ENCODE assay signal across 9 mouse cellular contexts in genomic region chr16:31932255-31932654, GRCm38 (mm10). TPM values are rescaled to one million over a fixed set of nuclear protein-coding genes. Genes with fewer than 3 reads are reported as not detected.
A peak's percentile ranks its signal among the peaks of the same experiment; 100 is the strongest.
DNase-seq lines count a peak whose midpoint lies in the region; ATAC-seq and TF ChIP-seq lines count a peak whose summit lies in the region.
"Had no signal": no experiment of that assay in that cellular context is flagged by ENCODE, and none has a peak within 500 bp of the region (broad histone marks: within the 10 kb centered on the region; RNA-seq: fewer than 3 reads in every experiment).

No protein-coding gene starts in this region.

- H3K9ac ChIP-seq in liver, embryonic 11.5 days (ENCODE audit: low read depth, low read length), result no peak overlapping the region
- H3K9ac ChIP-seq in liver, postnatal 0 days (replicated peaks), result no peak overlapping the region
- H3K9ac ChIP-seq in limb, embryonic 13.5 days, result no peak overlapping the region
- H3K9ac ChIP-seq in stomach, embryonic 16.5 days (ENCODE audit: low read length), result no peak overlapping the region

- no peaks in the 10 kb centered on the region for H3K36me3 ChIP-seq in liver, embryonic 11.5 days (ENCODE audit: control insufficient read depth, insufficient read depth, low read length)
- no peaks in the 10 kb centered on the region for H3K36me3 ChIP-seq in liver, postnatal 0 days (replicated peaks; ENCODE audit: insufficient read depth, low read length)
- H3K36me3 ChIP-seq in limb, embryonic 13.5 days, result no peaks in the 10 kb centered on the region
- H3K36me3 ChIP-seq in stomach, embryonic 16.5 days (ENCODE audit: control insufficient read depth, insufficient read depth, low read length), result no peaks in the 10 kb centered on the region

- TF ChIP-seq EP300 in liver, postnatal 0 days (IDR thresholded peaks at IDR 0.05; ENCODE audit: low read depth), result no peak

- intact Hi-C loops in heart, postnatal 10 days (cut with DNase I), result no loop called here

- peak; percentile 29 to 36 for DNase-seq in cerebellum, adult 2 months
- no peak for DNase-seq in cerebellum, adult 9-10 months
- no peak for DNase-seq in liver, embryonic 11.5 days (ENCODE audit: low spot score)
- no peak for DNase-seq in liver, postnatal 0 days
- DNase-seq in heart, postnatal 10 days, result no peak
- DNase-seq in heart, adult 9 months (ENCODE audit: low spot score in 2 of 2), result no peak

- peak overlapping the region; percentile 37 for H3K27ac ChIP-seq in cerebellum, adult 2 months (ENCODE audit: insufficient read depth, low read length)
- H3K27ac ChIP-seq in liver, embryonic 11.5 days (ENCODE audit: low read depth, low read length), result no peak overlapping the region
- H3K27ac ChIP-seq in liver, postnatal 0 days (ENCODE audit: low read depth), result no peak overlapping the region
- no peak overlapping the region for H3K27ac ChIP-seq in limb, embryonic 13.5 days
- H3K27ac ChIP-seq in stomach, embryonic 16.5 days (ENCODE audit: low read length), result no peak overlapping the region

- 57% methylated on average over 5 of the region's 5 CpGs for WGBS in cerebellum, adult 2 months
- 73% methylated on average over 5 of the region's 5 CpGs for WGBS in liver, embryonic 11.5 days
- 67% methylated on average over 5 of the region's 5 CpGs for WGBS in liver, postnatal 0 days (ENCODE audit: insufficient replicate concordance)
- WGBS in limb, embryonic 13.5 days, result 63% methylated on average over 5 of the region's 5 CpGs
- WGBS in stomach, embryonic 16.5 days, result 63% methylated on average over 5 of the region's 5 CpGs

- TF ChIP-seq CTCF in cerebellum, adult 2 months (IDR thresholded peaks at IDR 0.05; ENCODE audit: borderline replicate concordance, insufficient read depth, low read depth, low read length), result no peak
- no peak for TF ChIP-seq CTCF in liver, postnatal 0 days (IDR thresholded peaks at IDR 0.05; ENCODE audit: low read depth)

- no peak for TF ChIP-seq POLR2A in cerebellum, adult 2 months (IDR thresholded peaks at IDR 0.05; ENCODE audit: borderline replicate concordance, insufficient read depth, low read length)

- no peaks in the 10 kb centered on the region for H3K27me3 ChIP-seq in cerebellum, adult 2 months (ENCODE audit: control insufficient read depth, insufficient read depth, low read length)
- peaks cover 43% of the 10 kb centered on the region for H3K27me3 ChIP-seq in liver, embryonic 11.5 days (replicated peaks; ENCODE audit: control insufficient read depth, insufficient read depth, low read length)
- peaks cover 29% of the 10 kb centered on the region for H3K27me3 ChIP-seq in liver, postnatal 0 days (ENCODE audit: insufficient read depth, low read length)
- H3K27me3 ChIP-seq in limb, embryonic 13.5 days, result peaks cover 55% of the 10 kb centered on the region
- peaks cover 26% of the 10 kb centered on the region; the same call in 1 of the 2 replicates for H3K27me3 ChIP-seq in stomach, embryonic 16.5 days (ENCODE audit: control insufficient read depth, insufficient read depth, low read length)

- H3K9me3 ChIP-seq in liver, embryonic 11.5 days (ENCODE audit: control insufficient read depth, low read length), result no peaks in the 10 kb centered on the region
- H3K9me3 ChIP-seq in liver, postnatal 0 days (ENCODE audit: low read length), result no peaks in the 10 kb centered on the region
- 0 out of 2 replicates have a peak, but pooled peaks cover 3% of the 10 kb centered on the region for H3K9me3 ChIP-seq in limb, embryonic 13.5 days
- no peaks in the 10 kb centered on the region for H3K9me3 ChIP-seq in stomach, embryonic 16.5 days (replicated peaks; ENCODE audit: control insufficient read depth, low read length)

- peak overlapping the region; percentile 98; the same call in 1 of the 2 replicates for H3K4me2 ChIP-seq in liver, embryonic 11.5 days
- no peak overlapping the region for H3K4me2 ChIP-seq in liver, postnatal 0 days (ENCODE audit: low read depth, low read length)
- H3K4me2 ChIP-seq in limb, embryonic 13.5 days (replicated peaks), result peak overlapping the region; percentile 94; the same call in 1 of the 2 replicates
- H3K4me2 ChIP-seq in stomach, embryonic 16.5 days (ENCODE audit: low read depth, low read length), result peak overlapping the region; percentile 73; the same call in 1 of the 2 replicates

- no peak overlapping the region for H3K4me3 ChIP-seq in cerebellum, adult 2 months (replicated peaks; ENCODE audit: insufficient read depth, low read depth, low read length)
- no peak overlapping the region for H3K4me3 ChIP-seq in liver, embryonic 11.5 days (ENCODE audit: low read depth, low read length)
- no peak overlapping the region for H3K4me3 ChIP-seq in liver, postnatal 0 days (ENCODE audit: low read depth, low read length)
- H3K4me3 ChIP-seq in limb, embryonic 13.5 days, result no peak overlapping the region
- H3K4me3 ChIP-seq in stomach, embryonic 16.5 days (replicated peaks; ENCODE audit: low read length), result no peak overlapping the region

- peaks cover 4% of the 10 kb centered on the region for H3K4me1 ChIP-seq in cerebellum, adult 2 months (ENCODE audit: control insufficient read depth, insufficient read depth, low read length)
- H3K4me1 ChIP-seq in liver, embryonic 11.5 days (replicated peaks; ENCODE audit: control insufficient read depth, insufficient read depth, low read length), result peaks cover 7% of the 10 kb centered on the region
- H3K4me1 ChIP-seq in liver, postnatal 0 days (ENCODE audit: insufficient read depth), result peaks cover 16% of the 10 kb centered on the region
- H3K4me1 ChIP-seq in limb, embryonic 13.5 days, result peaks cover 25% of the 10 kb centered on the region
- peaks cover 19% of the 10 kb centered on the region for H3K4me1 ChIP-seq in stomach, embryonic 16.5 days (ENCODE audit: control insufficient read depth, insufficient read depth, low read length)

- no peak for ATAC-seq in liver, embryonic 11.5 days (replicated peaks; ENCODE audit: low FRiP score)
- no peak for ATAC-seq in liver, postnatal 0 days
- ATAC-seq in limb, embryonic 13.5 days (ENCODE audit: low FRiP score, low read depth), result no peak
- no peak for ATAC-seq in stomach, embryonic 16.5 days (ENCODE audit: insufficient read depth, low FRiP score)

RNA-seq across cellular contexts. Expression of gene Pigz, which starts 1.4 kb away (rescaled TPM):
- polyA plus RNA-seq in cerebellum, adult 2 months (2012; rRNA removed), result 33.1 and 34.2 TPM in 2 replicates
- 0.38 and 0.75 TPM in 2 replicates for polyA plus RNA-seq in liver, embryonic 11.5 days (2014; fragmentation: Nextera tagmentation; extraction: Ambion mirVana)
- 0.18 and 0.47 TPM in 2 replicates for polyA plus RNA-seq in liver, postnatal 0 days (2015; fragmentation: Nextera tagmentation; extraction: Ambion mirVana)
- polyA plus RNA-seq in limb, embryonic 13.5 days (2015; fragmentation: Nextera tagmentation; extraction: Ambion mirVana), result 0.50 and 0.79 TPM in 2 replicates
- 0.96 and 1.5 TPM in 2 replicates for polyA plus RNA-seq in stomach, embryonic 16.5 days (2015; fragmentation: Nextera tagmentation; extraction: Ambion mirVana)
- 1 to 10 TPM; 1.7 to 2.0 TPM for total RNA-seq in heart, postnatal 10 days (2021)

RNA-seq across cellular contexts. Expression of gene 0610012G03Rik, which starts 16.0 kb away (rescaled TPM):
- 66.2 and 70.7 TPM in 2 replicates for polyA plus RNA-seq in cerebellum, adult 2 months (2012; rRNA removed)
- polyA plus RNA-seq in liver, embryonic 11.5 days (2014; fragmentation: Nextera tagmentation; extraction: Ambion mirVana), result 86.1 and 93.7 TPM in 2 replicates
- 58.1 and 58.4 TPM in 2 replicates for polyA plus RNA-seq in liver, postnatal 0 days (2015; fragmentation: Nextera tagmentation; extraction: Ambion mirVana)
- polyA plus RNA-seq in limb, embryonic 13.5 days (2015; fragmentation: Nextera tagmentation; extraction: Ambion mirVana), result 84.2 and 86.6 TPM in 2 replicates
- 81.6 and 84.9 TPM in 2 replicates for polyA plus RNA-seq in stomach, embryonic 16.5 days (2015; fragmentation: Nextera tagmentation; extraction: Ambion mirVana)
- total RNA-seq in heart, postnatal 10 days (2021), result 10 to 100 TPM; 73.1 to 74.1 TPM

RNA-seq across cellular contexts. Expression of gene Ncbp2, which starts 16.1 kb away (rescaled TPM):
- polyA plus RNA-seq in cerebellum, adult 2 months (2012; rRNA removed), result 74.0 and 86.5 TPM in 2 replicates
- polyA plus RNA-seq in liver, embryonic 11.5 days (2014; fragmentation: Nextera tagmentation; extraction: Ambion mirVana), result 93.0 and 93.5 TPM in 2 replicates
- polyA plus RNA-seq in liver, postnatal 0 days (2015; fragmentation: Nextera tagmentation; extraction: Ambion mirVana), result 20.4 and 21.4 TPM in 2 replicates
- 146 TPM in 2 replicates for polyA plus RNA-seq in limb, embryonic 13.5 days (2015; fragmentation: Nextera tagmentation; extraction: Ambion mirVana)
- 89.5 and 97.9 TPM in 2 replicates for polyA plus RNA-seq in stomach, embryonic 16.5 days (2015; fragmentation: Nextera tagmentation; extraction: Ambion mirVana)
- 10 to 100 TPM; 22.4 to 29.3 TPM for total RNA-seq in heart, postnatal 10 days (2021)

RNA-seq across cellular contexts. Expression of gene Meltf, which starts 53.6 kb away (rescaled TPM):
- polyA plus RNA-seq in cerebellum, adult 2 months (2012; rRNA removed), result 0.75 and 1.1 TPM in 2 replicates
- polyA plus RNA-seq in liver, embryonic 11.5 days (2014; fragmentation: Nextera tagmentation; extraction: Ambion mirVana), result 0.33 and 0.35 TPM in 2 replicates
- polyA plus RNA-seq in liver, postnatal 0 days (2015; fragmentation: Nextera tagmentation; extraction: Ambion mirVana), result 0.12 and 0.14 TPM in 2 replicates
- polyA plus RNA-seq in limb, embryonic 13.5 days (2015; fragmentation: Nextera tagmentation; extraction: Ambion mirVana), result 2.1 and 2.5 TPM in 2 replicates
- polyA plus RNA-seq in stomach, embryonic 16.5 days (2015; fragmentation: Nextera tagmentation; extraction: Ambion mirVana), result 4.8 and 6.1 TPM in 2 replicates
- under 1 TPM in 1 of 2 experiments, not detected in 1; 0.05 TPM for total RNA-seq in heart, postnatal 10 days (2021)
- polyA plus RNA-seq: embryonic facial prominence, embryonic 11.5 days had no signal

Comparison
In these comparisons a context has a peak if more than half of its experiments do, and no peak if none do; other contexts are left out.
1. DNase-seq: peak in cerebellum, adult 2 months (2 of 2); none in cerebellum, adult 9-10 months (single experiment), liver, embryonic 11.5 days (single experiment), liver, postnatal 0 days (single experiment), heart, postnatal 10 days (0 of 2) and heart, adult 9 months (0 of 2).
2. RNA of gene Pigz, which starts 1.4 kb away (polyA plus RNA-seq): 33.1 to 34.2 TPM in cerebellum, adult 2 months; 0.96 to 1.5 TPM in stomach, embryonic 16.5 days, 0.50 to 0.79 TPM in limb, embryonic 13.5 days, 0.38 to 0.75 TPM in liver, embryonic 11.5 days and 0.18 to 0.47 TPM in liver, postnatal 0 days; every median in the first group is over 10 times any median in the second.